Mouse (Mus musculus): Measurements from ENCODE around the gene Cdk5.

GRCm38 (mm10) chr5:24455076-24455475, 31.7 kb upstream of the Cdk5 start:
- TF ChIP-seq CTCF (IDR thresholded peaks at IDR 0.05; ENCODE audit: low read depth, low read length), result no peak
- no peak for TF ChIP-seq POLR2AphosphoS5 (IDR thresholded peaks at IDR 0.05; ENCODE audit: insufficient replicate concordance, low read depth, low read length)
- no peak for TF ChIP-seq GATA1 (IDR thresholded peaks at IDR 0.05; ENCODE audit: borderline replicate concordance, low read length)
- no peak for TF ChIP-seq GATA2 (IDR thresholded peaks at IDR 0.05; ENCODE audit: borderline replicate concordance, low read depth, low read length)
